Mouse (Mus musculus) midbrain, postnatal 0 days (tissue): ENCODE data around the gene Ankfn1. TPM values are rescaled to one million over a fixed set of nuclear protein-coding genes. Genes with fewer than 3 reads are reported as not detected.
A peak's percentile ranks its signal among the peaks of the same experiment; 100 is the strongest.

Experiments used
- ATAC-seq: fragments of 200-750 bp; cut with Nextera tagmentation; 2 replicates; pipeline ENCODE4 v1.8.0; 2017; ENCODE audit warnings: moderate number of reproducible peaks, mild to moderate bottlenecking, moderate TSS enrichment, moderate library complexity; ENCODE audit not compliant: low FRiP score
- DNase-seq: peaks from one replicate; pipeline ENCODE4 v3.0.0-alpha.2; 2015; ENCODE audit warnings: low spot score
- H3K27ac ChIP-seq: fragments of 300-500 bp; sonication (generic); 2 replicates; pipeline ENCODE4 v1.5.1; 2014; ENCODE audit warnings: low read depth, mild to moderate bottlenecking, low read length, mixed read lengths
- H3K27me3 ChIP-seq: fragments of 300-500 bp; sonication (generic); 2 replicates; pipeline ENCODE4 v1.6.1; 2014; ENCODE audit warnings: low read length, control low read depth, mixed read lengths; ENCODE audit not compliant: insufficient read depth
- H3K36me3 ChIP-seq: fragments of 300-500 bp; sonication (generic); 2 replicates; pipeline ENCODE4 v1.6.1; 2014; ENCODE audit warnings: low read length, control low read depth, mixed read lengths; ENCODE audit not compliant: insufficient read depth
- H3K4me1 ChIP-seq: fragments of 300-500 bp; sonication (generic); 2 replicates; pipeline ENCODE4 v1.6.1; 2014; ENCODE audit warnings: mild to moderate bottlenecking, control low read depth, antibody characterized with exemption, low read length, mixed read lengths; ENCODE audit not compliant: insufficient read depth
- H3K4me2 ChIP-seq: fragments of 300-500 bp; sonication (generic); 2 replicates; pipeline ENCODE4 v1.6.1; 2014; ENCODE audit warnings: low read depth, mild to moderate bottlenecking, low read length, mixed read lengths; ENCODE audit not compliant: poor library complexity, severe bottlenecking
- H3K4me3 ChIP-seq: fragments of 300-500 bp; sonication (generic); 2 replicates; pipeline ENCODE4 v1.5.1; 2014; ENCODE audit warnings: low read depth, mild to moderate bottlenecking, low read length, moderate library complexity
- H3K9ac ChIP-seq: fragments of 300-500 bp; sonication (generic); replicated peaks from 2 replicates; pipeline ENCODE4 v1.6.1; 2014; ENCODE audit warnings: mild to moderate bottlenecking, low read length, moderate library complexity, mixed read lengths; ENCODE audit not compliant: poor library complexity, severe bottlenecking
- H3K9me3 ChIP-seq: fragments of 300-500 bp; sonication (generic); 2 replicates; pipeline ENCODE4 v1.6.1; 2016; ENCODE audit warnings: low read length, control low read depth
- CTCF ChIP-seq: IDR thresholded peaks from 2 replicates; pipeline ENCODE4 v1.5.1; 2016; ENCODE audit warnings: antibody characterized with exemption, mild to moderate bottlenecking
- whole genome bisulfite sequencing: fragments of 180-500 bp; shearing (Covaris S2); extraction: QIAGEN DNeasy Blood & Tissue Kit; methylation state at CpG from one replicate; pipeline ENCODE4 v1.1.7; 2014; 5-methylcytosine and 5-hydroxymethylcytosine counted together
- polyA plus RNA-seq: library from polyadenylated mRNA; unstranded; fragments of >200 nt; fragmentation: Nextera tagmentation; extraction: Ambion mirVana; gene quantifications from 2 replicates; pipeline ENCODE4 v1.2.1, GENCODE M21; 2015
- total RNA-seq: library from RNA; depleted of rRNA; stranded (reverse); fragments of >200 nt; gene quantifications from 2 replicates; pipeline ENCODE4 v1.2.3, GENCODE M21; 2014

Gene Ankfn1
- total and polyA plus RNA-seq, 2 experiments from 2014 or later: 7.5 to 25.4 TPM

- TF ChIP-seq CTCF: no peak
- H3K27me3 ChIP-seq: no peaks in the 10 kb centered on the region
- H3K4me2 ChIP-seq: no peak overlapping the region
- H3K9me3 ChIP-seq: no peaks in the 10 kb centered on the region
- no peak overlapping the region for H3K27ac ChIP-seq
- H3K36me3 ChIP-seq: no peaks in the 10 kb centered on the region
- DNase-seq (no peak), ATAC-seq (no peak)
- no peak overlapping the region for H3K9ac ChIP-seq
- no peak overlapping the region for H3K4me3 ChIP-seq
- 78% methylated on average over 6 of the region's 6 CpGs for WGBS
- H3K4me1 ChIP-seq: no peaks in the 10 kb centered on the region
These were observed 148.9 kb downstream of the Ankfn1 start for GRCm38 (mm10) chr11:89628562-89628961.

GRCm38 (mm10) chr11:89627232-89627631 lies 150.2 kb downstream of the Ankfn1 start:
- Histone ChIP-seq H3K4me1 (no peaks in the 10 kb centered on the region), H3K9ac (no peak overlapping the region), H3K36me3 (no peaks in the 10 kb centered on the region), H3K4me3 (no peak overlapping the region), H3K27ac (no peak overlapping the region), H3K9me3 (no peaks in the 10 kb centered on the region), H3K27me3 (no peaks in the 10 kb centered on the region), H3K4me2 (no peak overlapping the region)
- TF ChIP-seq CTCF: no peak
- no peak for DNase-seq
- ATAC-seq: no peak

- Histone ChIP-seq H3K4me2 (no peak overlapping the region), H3K9me3 (no peaks in the 10 kb centered on the region), H3K4me1 (no peaks in the 10 kb centered on the region), H3K27ac (no peak overlapping the region), H3K36me3 (no peaks in the 10 kb centered on the region), H3K9ac (no peak overlapping the region), H3K27me3 (no peaks in the 10 kb centered on the region), H3K4me3 (no peak overlapping the region)
- no peak for TF ChIP-seq CTCF
- 65% methylated on average over 13 of the region's 13 CpGs for WGBS
- ATAC-seq: no peak
- DNase-seq: peak; percentile 9
These were observed 153.6 kb downstream of the Ankfn1 start for GRCm38 (mm10) chr11:89623698-89624445.

- DNase-seq (peak; percentile 64), ATAC-seq (no peak)
- Histone ChIP-seq H3K4me1 (no peaks in the 10 kb centered on the region), H3K27me3 (no peaks in the 10 kb centered on the region), H3K36me3 (no peaks in the 10 kb centered on the region), H3K9me3 (no peaks in the 10 kb centered on the region), H3K4me2 (no peak overlapping the region), H3K27ac (no peak overlapping the region), H3K4me3 (no peak overlapping the region), H3K9ac (no peak overlapping the region)
- no peak for TF ChIP-seq CTCF
These were observed 157.5 kb downstream of the Ankfn1 start for GRCm38 (mm10) chr11:89619955-89620354.

DNA sequence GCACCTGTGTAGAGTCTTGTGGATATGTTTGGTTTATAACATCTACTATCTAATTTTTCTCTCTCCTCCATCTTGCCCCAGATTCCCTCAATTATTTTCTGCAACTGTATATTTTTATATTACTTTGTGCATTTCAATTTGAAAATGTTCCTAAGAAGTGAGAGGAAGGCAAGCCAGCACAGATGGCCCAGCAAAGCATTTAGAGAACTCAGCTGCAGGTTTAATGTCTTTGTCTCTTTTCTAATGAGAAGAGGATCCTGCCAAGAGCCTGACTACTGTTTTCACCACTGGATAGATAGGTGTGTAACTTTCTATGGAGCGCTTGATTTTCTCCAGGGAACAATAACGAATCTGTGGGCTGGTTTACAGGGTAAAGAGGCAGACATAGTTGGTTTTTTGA lies 161.6 kb downstream of the Ankfn1 start:
- ATAC-seq: no peak
- no peak overlapping the region for H3K9ac ChIP-seq
- no peak for TF ChIP-seq CTCF
- DNase-seq: no peak
- H3K4me3 ChIP-seq: no peak overlapping the region
- H3K27ac ChIP-seq: no peak overlapping the region
- 85% methylated on average over 2 of the region's 2 CpGs for WGBS
- no peaks in the 10 kb centered on the region for H3K9me3 ChIP-seq
- H3K27me3 ChIP-seq: no peaks in the 10 kb centered on the region
- no peaks in the 10 kb centered on the region for H3K4me1 ChIP-seq
- no peak overlapping the region for H3K4me2 ChIP-seq
- H3K36me3 ChIP-seq: no peaks in the 10 kb centered on the region

DNA sequence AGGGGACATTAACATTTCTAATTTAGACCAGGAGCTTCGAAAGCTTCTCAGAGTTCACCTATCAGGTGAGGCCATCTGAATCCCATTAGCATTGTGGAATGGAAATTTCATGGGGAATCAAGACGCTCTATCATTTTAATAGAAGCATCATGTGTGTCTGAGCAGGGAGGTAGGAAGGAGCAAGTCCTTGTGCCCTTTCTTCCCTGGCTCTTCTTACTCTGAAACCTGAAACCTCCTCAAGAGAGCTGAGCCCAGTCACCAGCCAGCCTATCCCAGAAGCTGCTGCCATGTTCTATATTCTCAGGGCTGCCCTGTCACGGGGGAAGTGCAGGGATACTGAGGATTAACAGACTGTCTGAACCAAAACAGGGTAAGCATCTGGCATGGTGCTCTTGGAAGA lies 165.9 kb downstream of the Ankfn1 start:
- no peak overlapping the region for H3K4me2 ChIP-seq
- H3K9ac ChIP-seq: no peak overlapping the region
- TF ChIP-seq CTCF: no peak
- H3K27ac ChIP-seq: no peak overlapping the region
- DNase-seq (no peak), ATAC-seq (no peak)
- no peaks in the 10 kb centered on the region for H3K36me3 ChIP-seq
- no peaks in the 10 kb centered on the region for H3K9me3 ChIP-seq
- 66% methylated on average over 3 of the region's 3 CpGs for WGBS
- H3K4me1 ChIP-seq: no peaks in the 10 kb centered on the region
- no peak overlapping the region for H3K4me3 ChIP-seq
- H3K27me3 ChIP-seq: no peaks in the 10 kb centered on the region
